In genomic region chr4:52301653-52302052, GRCm38 (mm10) we compare ENCODE assay signal across 16 mouse cellular contexts.
DNase-seq lines count a peak whose midpoint lies in the region; ATAC-seq and TF ChIP-seq lines count a peak whose summit lies in the region.
"Had no signal": no experiment of that assay in that cellular context is flagged by ENCODE, and none has a peak within 500 bp of the region (broad histone marks: within the 10 kb centered on the region; RNA-seq: fewer than 3 reads in every experiment).

No protein-coding gene starts in this region.

- H3K9me3 ChIP-seq in hindbrain, embryonic 11.5 days (ENCODE audit: control insufficient read depth, low read length): no peaks in the 10 kb centered on the region
- no peaks in the 10 kb centered on the region for H3K9me3 ChIP-seq in hindbrain, embryonic 13.5 days
- H3K9me3 ChIP-seq in lung, postnatal 0 days (ENCODE audit: low read length): no peaks in the 10 kb centered on the region
- H3K9me3 ChIP-seq: heart, embryonic 12.5 days; liver, embryonic 13.5 days; midbrain, embryonic 15.5 days had no signal

- DNase-seq in hindbrain, embryonic 11.5 days (ENCODE audit: low spot score): peak; percentile 15
- DNase-seq in lung, postnatal 0 days (ENCODE audit: low spot score): no peak
- no peak for DNase-seq in lung, adult 2 months
- peak; percentile 2 for DNase-seq in ZHBTc4 (ENCODE audit: low read depth, low spot score)
- peak; percentile 11 for DNase-seq in retina, postnatal 1 day
- no peak for DNase-seq in B cell, adult 2 months
- DNase-seq: adrenal gland, postnatal 14 days; gastrocnemius, postnatal 10 days; kidney, adult 8-10 months; layer of hippocampus, adult 9-11 months; liver, embryonic 13.5 days; lung, postnatal 4 days; thymus, postnatal 25 days had no signal

- no peaks in the 10 kb centered on the region for H3K27me3 ChIP-seq in hindbrain, embryonic 11.5 days (ENCODE audit: control insufficient read depth, insufficient read depth, low read length)
- no peaks in the 10 kb centered on the region for H3K27me3 ChIP-seq in hindbrain, embryonic 13.5 days
- H3K27me3 ChIP-seq in lung, postnatal 0 days (replicated peaks; ENCODE audit: insufficient read depth, low read length): no peaks in the 10 kb centered on the region
- H3K27me3 ChIP-seq: heart, embryonic 12.5 days; liver, embryonic 13.5 days; midbrain, embryonic 15.5 days had no signal

- no peak overlapping the region for H3K9ac ChIP-seq in hindbrain, embryonic 11.5 days (ENCODE audit: low read depth, low read length)
- H3K9ac ChIP-seq in hindbrain, embryonic 13.5 days: no peak overlapping the region
- H3K9ac ChIP-seq in lung, postnatal 0 days (replicated peaks; ENCODE audit: low read depth): no peak overlapping the region
- H3K9ac ChIP-seq: heart, embryonic 12.5 days; liver, embryonic 13.5 days; midbrain, embryonic 15.5 days had no signal

- H3K27ac ChIP-seq in hindbrain, embryonic 11.5 days (ENCODE audit: low read depth, low read length): no peak overlapping the region
- H3K27ac ChIP-seq in hindbrain, embryonic 13.5 days: no peak overlapping the region
- H3K27ac ChIP-seq in lung, postnatal 0 days (ENCODE audit: low read length): no peak overlapping the region
- H3K27ac ChIP-seq: liver, embryonic 13.5 days; midbrain, embryonic 15.5 days had no signal

- 0 out of 2 replicates have a peak, but pooled peaks have one; percentile 9 for TF ChIP-seq CTCF in lung, postnatal 0 days (IDR thresholded peaks at IDR 0.05)
- TF ChIP-seq CTCF in lung, adult 2 months (IDR thresholded peaks at IDR 0.05; ENCODE audit: insufficient read depth, low read length): no peak

- WGBS in hindbrain, embryonic 11.5 days: 85% methylated on average over 2 of the region's 2 CpGs
- WGBS in hindbrain, embryonic 13.5 days: 79% methylated on average over 2 of the region's 2 CpGs
- WGBS in lung, postnatal 0 days: 55% methylated on average over 2 of the region's 2 CpGs
- WGBS in lung, adult 2 months: 63% methylated on average over 2 of the region's 2 CpGs

- no peak for ATAC-seq in hindbrain, embryonic 11.5 days (ENCODE audit: low FRiP score)
- ATAC-seq in hindbrain, embryonic 13.5 days (ENCODE audit: low FRiP score): no peak
- ATAC-seq in lung, postnatal 0 days: no peak
- ATAC-seq: midbrain, embryonic 15.5 days had no signal

- no peak for TF ChIP-seq POLR2A in lung, adult 2 months (IDR thresholded peaks at IDR 0.05; ENCODE audit: borderline replicate concordance, extremely low read depth, low read depth, low read length)

- no peaks in the 10 kb centered on the region for H3K4me1 ChIP-seq in hindbrain, embryonic 11.5 days (replicated peaks; ENCODE audit: control insufficient read depth, insufficient read depth, low read length)
- H3K4me1 ChIP-seq in hindbrain, embryonic 13.5 days (replicated peaks): no peaks in the 10 kb centered on the region
- no peaks in the 10 kb centered on the region for H3K4me1 ChIP-seq in lung, postnatal 0 days (ENCODE audit: insufficient read depth, low read depth, low read length)
- H3K4me1 ChIP-seq in lung, adult 2 months (ENCODE audit: control insufficient read depth, insufficient read depth, low read length): no peaks in the 10 kb centered on the region
- H3K4me1 ChIP-seq: heart, embryonic 12.5 days; liver, embryonic 13.5 days; midbrain, embryonic 15.5 days had no signal

- H3K4me3 ChIP-seq in hindbrain, embryonic 11.5 days (ENCODE audit: low read depth, low read length): no peak overlapping the region
- H3K4me3 ChIP-seq in hindbrain, embryonic 13.5 days: no peak overlapping the region
- H3K4me3 ChIP-seq in lung, postnatal 0 days (ENCODE audit: low read depth, low read length): no peak overlapping the region
- no peak overlapping the region for H3K4me3 ChIP-seq in lung, adult 2 months (replicated peaks; ENCODE audit: extremely low read depth, low read depth, low read length)
- H3K4me3 ChIP-seq: heart, embryonic 12.5 days; liver, embryonic 13.5 days; midbrain, embryonic 15.5 days had no signal

- no peak overlapping the region for H3K4me2 ChIP-seq in hindbrain, embryonic 11.5 days (replicated peaks; ENCODE audit: low read depth, low read length)
- no peak overlapping the region for H3K4me2 ChIP-seq in hindbrain, embryonic 13.5 days
- no peak overlapping the region for H3K4me2 ChIP-seq in lung, postnatal 0 days (replicated peaks; ENCODE audit: low read depth, low read length)
- H3K4me2 ChIP-seq: heart, embryonic 12.5 days; liver, embryonic 13.5 days; midbrain, embryonic 15.5 days had no signal

- no peak for TF ChIP-seq EP300 in lung, postnatal 0 days (IDR thresholded peaks at IDR 0.05)

- H3K36me3 ChIP-seq in hindbrain, embryonic 11.5 days (ENCODE audit: control insufficient read depth, insufficient read depth, low read length): no peaks in the 10 kb centered on the region
- no peaks in the 10 kb centered on the region for H3K36me3 ChIP-seq in hindbrain, embryonic 13.5 days
- no peaks in the 10 kb centered on the region for H3K36me3 ChIP-seq in lung, postnatal 0 days (ENCODE audit: insufficient read depth, low read length)
- H3K36me3 ChIP-seq: heart, embryonic 12.5 days; liver, embryonic 13.5 days; midbrain, embryonic 15.5 days had no signal

Comparison
In these comparisons a context has a peak if more than half of its experiments do, and no peak if none do; other contexts are left out.
1. DNase-seq: peak in hindbrain, embryonic 11.5 days (single experiment), ZHBTc4 (single experiment) and retina, postnatal 1 day (single experiment); none in lung, postnatal 0 days (single experiment), lung, adult 2 months (single experiment) and B cell, adult 2 months (0 of 2).